Mouse (Mus musculus) CD4-positive, CD25-positive, alpha-beta regulatory T cell, adult 9 weeks (primary cell): ENCODE measurements around the gene Tmed8. TPM values are rescaled to one million over a fixed set of nuclear protein-coding genes. Genes with fewer than 3 reads are reported as not detected.

Experiments
- polyA plus RNA-seq: library from polyadenylated mRNA; unstranded; fragments of 100-300 nt; shearing (Covaris generic); gene quantifications from one replicate; pipeline ENCODE4 v1.2.1, GENCODE M21; 2017

Gene Tmed8
- 4.3 TPM for polyA plus RNA-seq

DNA sequence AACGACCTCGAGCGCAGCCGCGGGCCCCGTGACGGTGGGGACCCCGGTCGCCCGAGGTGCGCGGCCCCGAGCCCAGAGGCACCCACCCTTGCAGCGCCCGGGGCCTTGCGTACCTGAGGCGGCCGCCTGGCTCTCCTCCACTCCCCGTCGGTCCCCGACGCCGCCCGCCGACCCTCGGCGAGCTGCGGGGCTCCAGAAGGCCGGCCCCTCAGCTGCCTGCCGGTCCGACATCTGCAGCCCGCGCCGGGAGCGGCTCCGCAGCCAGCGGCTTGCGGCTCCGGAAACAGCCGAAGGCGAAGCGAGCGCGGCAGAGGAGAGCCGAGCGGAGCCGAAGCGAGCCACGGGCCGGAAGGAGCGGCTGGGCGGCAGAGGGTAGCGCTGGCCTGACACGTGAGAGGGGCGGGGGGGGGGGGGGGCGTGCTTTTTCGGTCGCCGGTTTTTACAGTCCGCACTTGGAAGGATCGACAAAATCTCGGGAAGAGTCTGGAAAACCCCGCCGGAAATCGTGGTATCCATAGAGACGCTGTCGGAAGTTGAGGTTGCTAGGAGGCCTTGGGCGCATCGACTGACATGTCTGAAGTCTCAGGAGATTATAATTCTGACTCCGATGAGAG is at the start of gene Tmed8:
Gene Tmed8 (minus strand): TSS at position 482 of the 614 bp plus-strand sequence.

DNA sequence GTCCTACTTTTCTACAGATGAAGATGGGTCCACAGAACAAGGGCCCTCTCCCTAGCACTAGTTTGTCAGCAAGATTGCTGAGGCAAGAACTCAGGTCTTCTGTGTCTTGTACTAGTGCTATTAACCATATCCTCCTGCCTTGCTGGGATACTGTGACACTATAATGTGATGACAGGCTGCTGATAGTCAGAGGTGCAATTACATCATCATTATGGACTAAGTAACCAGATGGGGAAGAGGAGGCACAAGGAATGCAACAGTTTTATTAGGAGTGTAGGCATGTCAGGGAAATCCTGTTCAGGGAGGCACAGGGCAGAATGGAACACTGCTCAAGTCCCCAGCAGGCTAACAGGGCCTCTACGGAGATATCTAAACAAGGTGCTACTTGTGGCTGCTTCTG is 38.4 kb upstream of the Tmed8 start, which contains the start of gene Noxred1:
Gene Noxred1 (minus strand): TSS at position 101 of the 400 bp plus-strand sequence.

DNA sequence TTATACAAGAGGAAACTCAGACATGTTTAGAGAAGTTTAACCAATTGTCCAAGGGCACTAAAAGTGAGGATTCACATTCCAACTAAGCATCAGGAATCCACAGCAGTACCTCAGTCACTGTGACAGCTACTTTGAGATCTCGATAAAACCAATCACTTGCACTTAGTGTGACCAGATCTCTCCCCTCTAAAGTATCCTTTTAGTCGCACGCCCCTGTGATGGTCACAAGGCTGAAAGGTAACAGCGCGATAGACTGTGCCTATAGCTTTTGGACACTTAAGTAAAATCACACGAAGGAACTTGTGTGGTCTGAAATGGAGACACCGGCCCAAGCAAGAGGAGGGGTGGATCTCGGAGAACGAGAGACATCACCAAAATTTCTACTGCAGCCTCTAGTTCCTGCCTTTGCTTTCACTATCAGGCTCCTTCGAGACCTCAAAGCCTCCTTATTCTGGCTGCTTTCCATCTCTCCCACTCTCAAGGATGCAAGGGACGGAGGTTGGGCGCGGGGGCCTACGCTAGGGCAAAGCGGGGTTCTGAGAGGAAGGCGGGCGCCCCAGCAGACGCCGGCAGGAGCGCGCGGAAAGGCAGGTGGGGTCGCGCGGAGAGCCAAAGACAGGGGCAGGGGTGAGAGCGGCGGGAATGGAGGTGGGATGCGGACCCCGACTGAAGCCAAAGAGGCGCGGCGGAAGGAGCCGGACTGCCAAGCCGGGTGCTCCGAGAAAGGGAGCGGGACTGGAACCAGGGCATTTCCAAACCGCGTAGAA is 865 bp downstream of the Tmed8 start, which contains the start of gene Samd15:
Gene Samd15 (plus strand): TSS at position 518 of the 767 bp plus-strand sequence.

DNA sequence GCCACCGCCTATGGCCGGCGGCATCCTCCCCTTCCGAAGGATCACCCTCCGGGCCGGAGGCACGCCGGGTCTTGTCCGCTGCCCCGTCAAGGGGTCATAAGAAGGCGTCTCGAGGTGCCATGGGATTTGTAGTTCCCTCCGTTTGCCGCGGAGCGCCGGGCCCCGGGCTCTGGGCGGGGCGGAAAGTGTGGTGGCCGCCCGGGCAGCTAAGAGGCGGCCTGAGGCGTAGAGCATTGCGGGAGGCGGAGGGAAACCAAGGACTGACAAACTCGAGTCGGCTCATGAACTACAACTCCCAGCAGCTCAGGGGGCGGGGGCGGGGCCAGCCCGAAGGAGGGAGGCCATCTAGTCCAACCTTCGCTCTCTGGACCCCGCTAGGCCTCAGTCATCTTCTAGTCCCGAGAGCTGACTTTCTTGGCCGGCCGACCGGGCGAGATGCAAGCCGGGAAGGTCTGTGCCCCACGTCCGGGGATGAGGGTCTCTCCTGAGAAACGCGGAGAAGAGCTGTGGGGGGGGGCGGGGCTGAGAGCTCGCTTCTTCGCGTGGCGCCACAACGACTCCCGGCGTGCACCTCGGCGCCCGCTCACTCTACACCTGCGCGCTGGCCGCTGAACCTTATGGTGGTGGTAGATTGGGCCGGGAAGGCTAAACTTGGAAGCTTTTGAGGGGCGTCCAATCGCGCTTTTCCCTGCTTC is 52.7 kb downstream of the Tmed8 start, which contains the start of gene Pomt2:
Gene Pomt2 (minus strand): TSS at position 574 of the 695 bp plus-strand sequence.

DNA sequence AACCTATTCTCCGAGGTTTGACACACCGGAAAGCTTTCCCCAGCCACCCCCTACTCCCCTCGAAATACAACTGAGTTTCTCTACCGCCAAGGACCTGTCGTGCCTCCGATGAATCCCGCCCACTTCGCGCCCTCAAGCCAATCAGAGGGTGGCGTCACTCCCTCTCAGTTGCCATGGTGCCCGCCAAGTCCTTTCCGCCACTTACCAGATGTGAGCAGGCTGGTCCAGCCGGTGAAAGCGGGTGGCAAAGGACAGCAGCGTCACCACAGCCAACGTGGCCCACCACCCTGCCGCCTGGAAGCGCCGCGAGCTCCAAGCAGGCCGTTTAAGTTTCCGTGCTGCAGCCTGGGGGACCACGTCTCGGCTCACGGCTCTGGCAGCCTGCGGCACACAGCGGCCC is 53.3 kb downstream of the Tmed8 start, which contains the start of gene Gstz1:
Gene Gstz1 (plus strand): TSS at position 200 of the 400 bp plus-strand sequence.

Other genes starting within 250 kb of the Tmed8 start
- gene Zdhhc22, start 210.0 kb downstream of the Tmed8 start, polyA plus RNA-seq = 0.21 TPM
- gene Tmem63c, start 179.1 kb downstream of the Tmed8 start, polyA plus RNA-seq = 1.0 TPM
- 0.17 TPM for gene Ngb, start 97.9 kb downstream of the Tmed8 start, polyA plus RNA-seq
- gene Gstz1, start 53.3 kb downstream of the Tmed8 start, polyA plus RNA-seq = 11.0 TPM
- 3.0 TPM for gene Pomt2, start 52.5 kb downstream of the Tmed8 start, polyA plus RNA-seq
- gene Samd15, start 731 bp downstream of the Tmed8 start, polyA plus RNA-seq = 2.1 TPM
- 2.1 TPM for gene Noxred1, start 38.3 kb upstream of the Tmed8 start, polyA plus RNA-seq
- gene Vipas39, start 65.8 kb upstream of the Tmed8 start, polyA plus RNA-seq = 43.2 TPM
- gene Ahsa1, start 66.0 kb upstream of the Tmed8 start, polyA plus RNA-seq = 187 TPM
- gene Ism2, start 99.3 kb upstream of the Tmed8 start, polyA plus RNA-seq = not detected
- 76.1 TPM for gene Sptlc2, start 187.9 kb upstream of the Tmed8 start, polyA plus RNA-seq
- 98.4 TPM for gene Slirp, start 243.4 kb upstream of the Tmed8 start, polyA plus RNA-seq
- gene Alkbh1, start 243.6 kb upstream of the Tmed8 start, polyA plus RNA-seq = 86.8 TPM